Mouse (Mus musculus) gonadal fat pad, adult 2 months (tissue): Measurements from ENCODE around the gene Megf11. TPM values are rescaled to one million over a fixed set of nuclear protein-coding genes. Genes with fewer than 3 reads are reported as not detected.

Source experiments
- DNase-seq: peaks from one replicate; pipeline ENCODE4 v3.0.0-alpha.2; 2012; ENCODE audit warnings: low read depth
- polyA plus RNA-seq: library from polyadenylated mRNA; depleted of rRNA; stranded (reverse); fragments of >200 nt; gene quantifications from 2 replicates; pipeline ENCODE4 v1.2.3, GENCODE M21; 2012; rRNA removed

Megf11 gene
- polyA plus RNA-seq, 1 experiment = 0.39 TPM

DNA sequence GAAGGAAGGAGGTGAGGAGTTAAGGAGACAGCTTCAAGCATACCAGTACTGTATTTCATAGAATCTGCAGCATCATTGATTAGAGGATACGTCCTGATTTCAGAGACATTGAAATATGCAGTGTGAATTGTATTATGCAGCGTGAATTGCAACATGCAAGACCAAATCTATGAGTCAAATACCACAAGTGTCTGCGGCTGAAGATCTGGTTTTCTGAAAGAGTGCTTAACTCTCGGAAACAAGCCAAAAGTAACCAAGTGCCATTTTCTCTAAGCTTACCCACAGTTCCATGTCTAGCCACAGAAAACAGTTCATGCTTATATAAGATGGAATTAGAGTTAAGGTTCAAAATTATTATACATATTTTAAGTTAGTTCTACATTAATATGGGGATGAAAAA is 362.3 kb downstream of the Megf11 start:
- DNase-seq = no peak

DNA sequence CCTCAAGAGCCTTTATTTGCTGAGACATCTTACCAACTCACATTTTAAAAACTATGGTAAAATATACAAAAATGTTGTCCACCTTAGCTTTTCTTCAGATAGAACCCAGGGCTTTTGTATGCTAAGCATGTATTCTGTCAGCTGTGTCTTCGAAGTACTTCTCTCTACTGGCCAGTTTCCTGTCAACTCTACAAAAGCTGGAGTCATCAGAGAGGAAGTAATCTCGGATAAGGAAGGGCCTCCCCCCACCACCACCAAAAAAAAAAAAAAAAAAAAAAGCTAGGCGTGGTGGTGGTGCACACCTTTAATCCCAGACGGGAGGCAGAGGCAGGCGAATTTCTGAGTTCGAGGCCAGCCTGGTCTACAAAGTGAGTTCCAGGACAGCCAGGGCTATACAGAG is 363.9 kb downstream of the Megf11 start:
- no peak for DNase-seq

DNA sequence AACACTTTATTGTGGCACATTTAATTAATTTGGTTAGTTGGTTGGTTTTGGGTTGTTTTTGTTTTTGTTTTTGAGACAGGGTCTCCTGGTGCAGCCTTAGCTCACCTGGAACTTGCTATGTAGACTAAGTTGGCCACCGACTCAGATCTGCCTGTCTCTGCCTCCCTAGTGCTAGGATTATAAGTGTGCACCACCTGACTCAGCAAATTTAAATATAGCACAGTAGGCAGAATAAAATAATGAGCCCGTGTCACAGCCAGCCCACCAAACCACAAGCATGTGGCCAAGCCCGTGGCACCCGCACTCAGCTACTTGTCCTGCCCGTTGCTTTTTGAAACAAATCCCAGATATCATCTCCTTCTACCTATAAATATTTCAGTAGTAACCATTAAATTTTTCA is 367.1 kb downstream of the Megf11 start:
- DNase-seq = no peak

DNA sequence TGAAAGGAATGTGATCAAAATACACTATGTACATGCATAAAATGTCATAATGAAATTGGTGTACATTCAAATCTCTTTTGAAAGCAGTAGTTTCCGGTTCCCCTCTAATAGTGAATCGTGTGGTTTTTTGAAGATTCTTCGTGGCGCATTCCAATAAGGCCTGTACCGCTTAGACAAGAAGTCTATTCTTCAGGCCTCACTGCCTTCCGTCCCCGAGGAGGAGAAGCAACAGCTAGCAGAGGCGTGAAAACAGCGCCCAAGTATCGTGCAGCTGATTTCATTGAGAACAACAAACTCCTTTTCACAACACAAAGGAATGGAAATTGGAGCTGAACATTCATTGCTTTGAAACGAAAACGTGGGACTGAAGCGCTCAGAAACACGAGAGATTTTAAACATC is 372.6 kb downstream of the Megf11 start:
- DNase-seq = no peak

Other genes starting within 250 kb of the Megf11 start
- gene Zwilch, start 212.5 kb upstream of the Megf11 start, polyA plus RNA-seq = 1.7 and 1.9 TPM in 2 replicates
- 584 and 601 TPM in 2 replicates for gene Rpl4, start 212.3 kb upstream of the Megf11 start, polyA plus RNA-seq
- 13.4 and 16.5 TPM in 2 replicates for gene Snapc5, start 206.4 kb upstream of the Megf11 start, polyA plus RNA-seq
- gene Uchl4, start 150.4 kb upstream of the Megf11 start, polyA plus RNA-seq = 0.18 TPM in 1 of 2 replicates, not detected in the other
- gene Map2k1, start 132.0 kb upstream of the Megf11 start, polyA plus RNA-seq = 44.1 and 46.5 TPM in 2 replicates
- 8.1 and 9.0 TPM in 2 replicates for gene Tipin, start 104.0 kb upstream of the Megf11 start, polyA plus RNA-seq
- gene Dis3l, start 44.3 kb upstream of the Megf11 start, polyA plus RNA-seq = 6.5 and 6.8 TPM in 2 replicates